Mouse (Mus musculus) testis, adult 2 months (tissue): ENCODE data around the gene Wbp11.

ENCODE experiments used
- CTCF ChIP-seq: fragments of 200-500 bp; IDR thresholded peaks from 2 replicates; pipeline ENCODE4 v1.5.1; 2012; ENCODE audit warnings: low read depth, mild to moderate bottlenecking, inconsistent platforms, low read length, moderate library complexity; ENCODE audit not compliant: control insufficient read depth, insufficient read depth, insufficient replicate concordance
- POLR2A ChIP-seq: fragments of 200-500 bp; IDR thresholded peaks from 2 replicates; pipeline ENCODE4 v1.6.1; 2012; ENCODE audit warnings: low read depth, mild to moderate bottlenecking, inconsistent platforms, low read length, moderate library complexity; ENCODE audit not compliant: control insufficient read depth

- TF ChIP-seq CTCF (no peak), POLR2A (no peak)
These were observed 10.5 kb downstream of the Wbp11 start for GRCm38 (mm10) chr6:136817549-136817948.
